Mouse (Mus musculus) G1E (cell line): ENCODE measurements around the gene Rpl7l1. TPM values are rescaled to one million over a fixed set of nuclear protein-coding genes. Genes with fewer than 3 reads are reported as not detected.
"Not testable (repeated sequence)": the region's sequence is repeated elsewhere in the genome, so short reads cannot be mapped to it uniquely, and the experiment has no call there.

Source experiments
- ATAC-seq: 2 replicates; pipeline ENCODE4 v1.8.0; 2016; ENCODE audit warnings: mild to moderate bottlenecking; ENCODE audit not compliant: insufficient number of reproducible peaks, poor library complexity, low FRiP score, severe bottlenecking; ENCODE audit errors: extremely low read depth
- DNase-seq: peaks from one replicate; pipeline ENCODE4 v3.0.0; 2012; ENCODE audit warnings: low spot score
- H3K27me3 ChIP-seq: 2 replicates; pipeline ENCODE4 v1.6.1; 2012; ENCODE audit warnings: mild to moderate bottlenecking, low read length, inconsistent platforms; ENCODE audit not compliant: insufficient read depth
- H3K36me3 ChIP-seq: replicated peaks from 2 replicates; pipeline ENCODE3; 2012; ENCODE audit warnings: mild to moderate bottlenecking, inconsistent platforms
- H3K4me1 ChIP-seq: 2 replicates; pipeline ENCODE4 v1.6.1; 2012; ENCODE audit warnings: low read depth, low read length, inconsistent platforms, mixed read lengths; ENCODE audit not compliant: insufficient read depth
- H3K4me3 ChIP-seq: 2 replicates; pipeline ENCODE4 v1.5.1; 2012; ENCODE audit warnings: low read depth, mild to moderate bottlenecking, inconsistent platforms, low read length, moderate library complexity, mixed read lengths
- H3K9me3 ChIP-seq: replicated peaks from 2 replicates; pipeline ENCODE4 v1.6.1; 2012; ENCODE audit warnings: inconsistent platforms
- CTCF ChIP-seq: IDR thresholded peaks from 2 replicates; pipeline ENCODE4 v1.5.1; 2012; ENCODE audit warnings: low read depth, low read length, inconsistent platforms, mixed read lengths
- GATA1 ChIP-seq: IDR thresholded peaks from 2 replicates; pipeline ENCODE4 v1.6.1; 2012; ENCODE audit warnings: borderline replicate concordance, low read length, inconsistent platforms, mixed read lengths
- GATA2 ChIP-seq: IDR thresholded peaks from 2 replicates; pipeline ENCODE4 v1.6.1; 2012; ENCODE audit warnings: low read depth, low read length, inconsistent platforms, borderline replicate concordance
- POLR2AphosphoS5 ChIP-seq: IDR thresholded peaks from 2 replicates; pipeline ENCODE4 v1.6.1; 2012; ENCODE audit warnings: low read depth, low read length, inconsistent platforms; ENCODE audit not compliant: insufficient replicate concordance
- TAL1 ChIP-seq: conservative IDR thresholded peaks from 2 replicates; pipeline ENCODE4 v1.6.1; 2012; ENCODE audit warnings: low read depth, low read length, inconsistent platforms, mixed read lengths
- polyA plus RNA-seq: library from polyadenylated mRNA; stranded (reverse); fragments of >175 nt; gene quantifications from 2 replicates; pipeline ENCODE4 v1.2.3, GENCODE M21; 2012
- total RNA-seq, 2 experiments: library from RNA; stranded (forward) in 1 of 2; stranded (reverse) in 1 of 2; fragments of 200-1000 nt in 1 of 2; fragments of >200 nt in 1 of 2; fragmentation: Nextera tagmentation in 1 of 2; gene quantifications; 2 replicates each; pipeline ENCODE4 v1.2.3; 2014 to 2017

Gene Rpl7l1
- total and polyA plus RNA-seq, 3 experiments: 11.3 to 181 (median 154) TPM

- TF ChIP-seq POLR2AphosphoS5 (0 out of 2 replicates have a peak, but pooled peaks have one; percentile 78), CTCF (no peak)
- H3K27me3 ChIP-seq: peaks cover 4% of the 10 kb centered on the region; the same call in 1 of the 2 replicates
- peak; percentile 75 for ATAC-seq
Observed at GRCm38 (mm10) chr17:46772404-46773277, 9.8 kb downstream of the Rpl7l1 start, which contains the start of gene 2310039H08Rik. TSS of gene 2310039H08Rik (plus strand) at chr17:46772635.

GRCm38 (mm10) chr17:46772038-46772403 lies 10.5 kb downstream of the Rpl7l1 start:
- Histone ChIP-seq H3K36me3 (peaks cover 31% of the 10 kb centered on the region), H3K27me3 (peaks cover 4% of the 10 kb centered on the region; the same call in 1 of the 2 replicates), H3K9me3 (no peaks in the 10 kb centered on the region), H3K4me3 (peak overlapping the region; percentile 99), H3K4me1 (peaks cover 51% of the 10 kb centered on the region)
- ATAC-seq (no peak), DNase-seq (no peak)
- TF ChIP-seq GATA2 (no peak), POLR2AphosphoS5 (no peak), GATA1 (no peak), TAL1 (no peak), CTCF (no peak)

More at GRCm38 (mm10) chr17:46772404-46773277, 9.8 kb downstream of the Rpl7l1 start, which contains the start of gene 2310039H08Rik:
- Histone ChIP-seq H3K36me3 (peaks cover 37% of the 10 kb centered on the region), H3K4me1 (peaks cover 51% of the 10 kb centered on the region), H3K4me3 (peak within 1 kb of the TSS; percentile 99), H3K9me3 (no peaks in the 10 kb centered on the region)
- DNase-seq: peak; percentile 96

GRCm38 (mm10) chr17:46771616-46772015 lies 10.9 kb downstream of the Rpl7l1 start:
- Histone ChIP-seq H3K9me3 (no peaks in the 10 kb centered on the region), H3K4me1 (peaks cover 51% of the 10 kb centered on the region), H3K36me3 (peaks cover 28% of the 10 kb centered on the region), H3K4me3 (peak overlapping the region; percentile 99; the same call in 1 of the 2 replicates), H3K27me3 (peaks cover 4% of the 10 kb centered on the region; the same call in 1 of the 2 replicates)
- no peak for TF ChIP-seq TAL1
- TF ChIP-seq GATA1: no peak
- no peak for TF ChIP-seq CTCF
- no peak for ATAC-seq
- DNase-seq: no peak

GRCm38 (mm10) chr17:46771025-46771424 lies 11.4 kb downstream of the Rpl7l1 start:
- ATAC-seq (no peak), DNase-seq (no peak)
- peaks cover 23% of the 10 kb centered on the region for H3K36me3 ChIP-seq
- no peak overlapping the region for H3K4me3 ChIP-seq
- H3K4me1 ChIP-seq: peaks cover 46% of the 10 kb centered on the region
- no peaks in the 10 kb centered on the region for H3K9me3 ChIP-seq
- peaks cover 4% of the 10 kb centered on the region; the same call in 1 of the 2 replicates for H3K27me3 ChIP-seq
- TF ChIP-seq TAL1 (no peak), POLR2AphosphoS5 (no peak), CTCF (no peak), GATA2 (no peak), GATA1 (no peak)

GRCm38 (mm10) chr17:46770546-46770945 lies 11.9 kb downstream of the Rpl7l1 start:
- no peak for DNase-seq
- Histone ChIP-seq H3K9me3 (no peaks in the 10 kb centered on the region), H3K4me1 (peaks cover 41% of the 10 kb centered on the region), H3K36me3 (peaks cover 18% of the 10 kb centered on the region), H3K4me3 (no peak overlapping the region), H3K27me3 (peaks cover 4% of the 10 kb centered on the region; the same call in 1 of the 2 replicates)
- ATAC-seq: no peak
- TF ChIP-seq GATA1 (no peak), TAL1 (no peak), POLR2AphosphoS5 (no peak), GATA2 (no peak), CTCF (no peak)

GRCm38 (mm10) chr17:46767868-46768267 lies 14.6 kb downstream of the Rpl7l1 start:
- no peak for ATAC-seq
- no peak for DNase-seq
- Histone ChIP-seq H3K4me1 (peaks cover 25% of the 10 kb centered on the region), H3K36me3 (no peaks in the 10 kb centered on the region), H3K4me3 (no peak overlapping the region), H3K9me3 (no peaks in the 10 kb centered on the region), H3K27me3 (peaks cover 23% of the 10 kb centered on the region)
- TF ChIP-seq CTCF (no peak), GATA2 (no peak), POLR2AphosphoS5 (no peak), GATA1 (no peak), TAL1 (no peak)

- not testable (repeated sequence) for ATAC-seq
Observed at GRCm38 (mm10) chr17:46764916-46765315, 17.6 kb downstream of the Rpl7l1 start.

More at GRCm38 (mm10) chr17:46764916-46765315, 17.6 kb downstream of the Rpl7l1 start:
- DNase-seq, H3K36me3 ChIP-seq, H3K9me3 ChIP-seq, H3K4me3 ChIP-seq, H3K4me1 ChIP-seq: not testable (repeated sequence)
- H3K27me3 ChIP-seq: peaks cover 23% of the 10 kb centered on the region
